Mouse (Mus musculus) large intestine, adult 2 months (tissue): ENCODE data around the gene Kcne1l. TPM values are rescaled to one million over a fixed set of nuclear protein-coding genes. Genes with fewer than 3 reads are reported as not detected.

Experiments used
- DNase-seq: peaks from one replicate; pipeline ENCODE4 v3.0.0-alpha.2; 2012; ENCODE audit warnings: low read depth, low spot score
- WGBS: fragments of 180-500 bp; shearing (Covaris S2); methylation state at CpG from one replicate; pipeline ENCODE4 v1.1.7; 2018; 5-methylcytosine and 5-hydroxymethylcytosine counted together
- polyA plus RNA-seq: library from polyadenylated mRNA; depleted of rRNA; stranded (reverse); fragments of >200 nt; gene quantifications from 2 replicates; pipeline ENCODE4 v1.2.3, GENCODE M21; 2012; rRNA removed

Kcne1l gene
- 0.18 and 0.32 TPM in 2 replicates for polyA plus RNA-seq

DNA sequence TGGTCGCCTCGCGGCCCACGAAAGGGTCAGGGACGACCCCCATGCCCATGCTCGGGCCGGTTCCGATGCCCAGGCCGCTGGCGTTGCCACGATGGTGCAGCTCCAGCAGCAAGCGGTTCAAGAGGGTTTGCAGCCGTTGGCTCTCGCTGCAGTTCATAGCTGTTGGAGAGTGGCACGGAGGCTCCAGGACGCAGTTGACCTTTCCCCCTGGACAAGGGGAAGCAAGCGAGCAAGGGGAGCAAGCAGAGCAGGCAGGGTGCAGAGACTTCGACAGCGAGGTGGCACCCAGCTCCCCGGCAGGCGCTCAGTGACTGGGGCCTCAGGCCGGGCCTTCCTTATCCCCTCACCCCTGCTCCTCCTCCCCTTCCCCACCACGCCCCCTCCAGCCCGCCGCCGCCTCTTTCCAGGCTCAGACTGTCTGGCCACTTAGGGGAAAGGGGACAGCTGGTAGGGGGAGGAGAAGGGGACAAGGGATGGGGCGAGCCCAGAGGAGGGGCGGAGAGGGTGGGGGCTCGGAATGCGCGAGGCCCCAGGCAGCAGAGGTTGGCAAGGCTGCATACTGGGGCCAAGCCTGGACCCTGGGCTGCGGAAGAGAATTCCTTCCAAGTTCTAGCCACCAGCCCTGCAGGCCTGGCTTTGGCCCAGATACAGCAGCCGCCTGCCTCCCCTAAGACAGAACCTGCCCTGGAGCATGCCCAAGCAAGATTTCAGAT is at the start of gene Kcne1l:
Gene Kcne1l, minus strand, starts transcription at position 426 of the 713 bp plus-strand sequence.
- DNase-seq: no peak
- 65% methylated on average over 29 of the region's 33 CpGs for WGBS

DNA sequence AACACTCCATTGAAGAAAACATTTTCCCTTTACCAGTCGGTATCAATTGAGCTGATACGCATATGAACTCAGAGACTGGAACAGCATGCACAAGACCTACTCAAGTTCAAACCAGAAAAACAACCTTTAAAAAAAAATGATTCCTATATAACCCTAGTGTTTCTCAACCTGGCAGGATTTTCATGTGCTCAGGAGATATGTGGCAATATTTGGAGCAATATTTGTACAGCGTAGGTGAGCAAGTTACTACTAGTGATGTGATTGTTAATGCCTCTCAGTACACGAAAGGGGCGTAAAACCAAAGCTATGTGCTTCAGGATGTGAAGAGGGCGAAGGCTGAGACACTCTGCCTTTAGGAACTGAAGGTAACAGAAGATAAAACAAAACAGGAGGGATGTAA is 30.1 kb upstream of the Kcne1l start:
- 91% methylated on average over 6 of the region's 6 CpGs for WGBS
- no peak for DNase-seq

DNA sequence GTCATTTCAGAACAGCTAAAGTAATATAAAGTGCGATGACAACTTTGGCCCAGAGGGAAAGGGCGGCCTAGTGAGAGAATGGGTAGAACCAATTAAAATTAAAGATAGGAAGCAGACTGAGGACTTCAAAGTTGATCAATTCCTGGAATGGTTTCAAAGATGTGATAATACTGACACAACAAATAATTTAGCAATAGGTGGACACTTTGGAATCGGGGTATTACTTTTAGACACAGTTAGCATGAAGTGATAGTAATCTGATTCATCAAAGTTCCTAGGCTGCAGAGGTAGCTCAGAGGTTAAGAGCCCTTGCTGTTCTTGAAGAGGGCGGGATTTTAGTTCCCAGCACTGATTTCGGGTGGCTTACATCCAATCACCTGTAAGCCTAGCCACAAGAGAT is 29.4 kb upstream of the Kcne1l start:
- 92% methylated on average over 5 of the region's 5 CpGs for WGBS
- DNase-seq: no peak

DNA sequence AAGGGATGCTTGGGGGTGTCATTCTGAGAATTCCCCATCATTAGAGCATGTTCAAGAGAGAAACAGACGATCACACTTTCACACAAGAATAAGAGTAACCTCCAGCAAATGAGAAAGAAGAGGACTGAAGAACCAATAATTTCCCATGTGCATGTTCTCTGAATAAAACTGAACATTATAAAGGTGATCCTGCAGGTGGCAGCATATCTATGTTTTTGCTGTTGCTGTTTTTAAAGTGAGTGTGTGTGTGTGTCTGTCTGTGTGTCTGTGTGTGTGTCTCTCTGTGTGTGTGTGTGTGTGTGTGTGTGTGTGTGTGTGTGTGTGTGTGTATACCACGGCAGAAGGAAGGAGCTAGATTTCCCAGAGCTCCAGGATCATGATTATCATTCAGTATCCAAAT is 19.7 kb upstream of the Kcne1l start:
- WGBS: 55% methylated on average over 2 of the region's 2 CpGs
- DNase-seq: no peak

DNA sequence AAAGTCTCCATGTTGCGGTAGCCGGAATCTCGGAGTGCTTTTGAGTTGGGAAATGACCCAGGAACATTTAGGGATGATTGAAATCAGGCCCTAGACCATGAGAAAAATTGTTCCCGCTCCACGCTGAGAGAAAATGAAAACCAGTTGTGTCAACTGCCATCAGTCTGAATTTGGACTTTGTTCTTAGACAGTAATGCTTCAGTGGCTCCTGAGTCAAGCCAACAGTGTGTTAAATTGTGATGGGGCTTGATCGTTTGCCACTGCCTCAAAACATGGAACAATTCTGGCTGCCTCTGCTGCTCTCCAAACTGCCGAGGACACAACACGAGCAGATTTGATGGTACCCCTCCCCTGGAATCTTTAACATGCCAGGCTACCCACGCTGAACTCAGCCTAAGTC is 10.0 kb upstream of the Kcne1l start:
- no peak for DNase-seq
- WGBS: 68% methylated on average over 9 of the region's 9 CpGs

DNA sequence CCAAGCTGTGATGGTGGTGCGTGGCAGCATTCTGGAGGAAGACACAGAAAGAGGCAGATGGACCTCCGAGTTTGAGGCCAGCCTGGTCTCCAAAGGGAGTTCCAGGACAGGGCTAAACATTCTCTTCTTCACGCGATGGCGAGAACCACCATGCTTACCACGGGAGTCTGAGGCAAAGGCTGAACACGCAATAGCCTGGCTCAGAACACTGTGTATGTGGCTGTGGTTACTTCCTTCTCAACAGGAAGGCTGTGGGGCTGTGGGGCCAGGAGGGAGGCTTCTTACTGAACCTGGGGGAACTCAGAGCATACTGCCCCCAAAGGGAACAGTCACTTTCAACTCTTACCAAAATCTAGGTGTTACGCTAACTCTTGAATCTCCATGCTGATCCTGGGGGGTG is 9.2 kb upstream of the Kcne1l start:
- WGBS: 78% methylated on average over 8 of the region's 8 CpGs
- no peak for DNase-seq

DNA sequence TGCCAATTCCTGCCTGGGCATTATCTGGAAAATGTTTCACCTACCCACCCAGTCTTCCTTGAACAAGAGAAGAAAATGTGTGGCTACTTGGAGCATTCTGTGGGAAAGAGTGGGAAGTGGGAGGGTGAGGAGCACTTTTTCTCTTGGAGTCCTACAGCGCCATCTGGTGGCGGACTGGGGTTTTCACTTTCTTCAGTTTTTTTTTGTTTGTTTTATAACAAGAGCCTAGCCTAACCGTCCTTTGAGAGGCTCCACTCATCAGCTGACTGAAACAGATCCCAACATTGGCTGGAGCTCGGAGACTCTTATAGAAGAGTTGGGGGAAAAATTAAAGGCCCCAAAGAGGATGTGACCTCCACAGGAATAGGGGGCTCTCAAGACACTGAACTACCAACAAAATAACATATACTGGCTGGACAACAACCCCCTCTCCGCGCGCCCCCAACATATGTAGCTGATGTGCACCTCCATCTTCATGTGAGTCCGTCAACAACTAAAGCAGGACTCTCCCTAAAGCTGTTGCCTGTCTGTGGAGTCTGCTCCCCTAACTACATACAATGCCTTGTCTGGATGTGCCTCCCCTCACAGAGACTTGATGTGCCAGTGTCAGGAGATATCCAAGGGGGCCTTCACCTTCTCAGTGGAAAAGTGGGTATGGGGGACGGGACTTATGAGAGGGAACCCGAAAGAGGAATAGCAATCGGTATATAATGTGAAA is 8.4 kb upstream of the Kcne1l start:
- peak; percentile 14 for DNase-seq
- 52% methylated on average over 11 of the region's 11 CpGs for WGBS

GRCm38 (mm10) chrX:142310431-142310830 is 4.3 kb upstream of the Kcne1l start:
- peak; percentile 8 for DNase-seq
- WGBS: 38% methylated on average over 5 of the region's 5 CpGs

DNA sequence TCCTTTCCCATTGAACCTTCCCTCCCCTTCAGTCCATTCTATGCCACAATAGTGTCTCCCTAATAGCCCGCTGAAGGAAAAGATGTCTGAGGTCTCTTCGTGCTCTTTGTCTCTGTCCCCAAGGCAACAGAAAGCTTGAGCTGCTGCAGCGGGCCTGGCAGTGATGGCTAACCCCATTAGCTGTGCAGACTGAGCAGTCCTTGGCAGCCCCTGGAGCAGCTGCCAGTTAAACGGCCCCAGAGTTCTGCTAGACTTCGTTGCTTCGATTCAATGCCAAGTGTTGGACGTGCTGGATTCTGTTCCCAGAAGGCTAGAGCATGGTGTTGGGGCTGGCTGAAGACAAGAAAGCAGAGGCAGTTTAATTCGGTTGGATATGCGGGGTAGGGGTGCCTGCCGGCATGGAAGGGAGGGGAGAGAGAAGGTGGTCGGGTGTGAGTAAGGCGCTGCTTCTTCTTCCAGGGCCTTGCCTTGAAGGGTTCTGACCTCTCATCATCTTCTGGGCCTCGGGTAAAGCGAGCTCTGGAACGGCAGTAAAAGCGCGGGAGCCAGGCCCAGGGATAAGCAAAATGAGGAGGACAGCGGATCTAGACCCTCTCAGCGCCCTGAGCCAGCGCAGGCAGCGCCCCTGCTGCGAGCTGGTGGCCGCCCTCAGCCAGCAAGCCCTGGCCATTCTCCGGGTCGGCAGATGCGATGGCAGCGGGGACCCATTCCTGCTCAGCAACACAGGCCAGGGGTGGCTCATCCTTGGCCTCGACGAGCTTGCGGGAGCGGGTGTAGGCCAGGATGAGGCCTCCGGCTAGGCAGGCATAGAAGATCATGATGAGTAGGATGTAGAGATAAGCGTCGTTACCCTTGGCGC is 855 bp downstream of the Kcne1l start:
- WGBS: 57% methylated on average over 35 of the region's 35 CpGs
- DNase-seq: no peak

DNA sequence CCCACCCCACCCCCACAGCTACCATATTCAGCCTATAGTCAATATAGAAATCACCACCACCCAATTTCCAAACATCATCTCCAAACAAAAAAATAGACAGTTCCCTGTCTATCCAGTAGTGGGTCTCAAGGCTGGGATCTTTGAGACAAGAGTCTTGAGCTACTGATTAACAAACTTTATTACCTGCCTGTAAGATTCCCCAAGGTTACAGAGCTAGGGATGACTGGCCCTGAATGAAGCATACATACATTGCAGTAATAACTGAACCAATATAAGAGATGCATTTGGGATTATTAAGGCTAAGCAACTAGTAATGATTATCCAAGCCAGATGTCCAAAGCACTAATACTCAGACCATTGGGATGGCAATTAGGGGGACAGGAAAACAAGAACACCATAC is 1.5 kb downstream of the Kcne1l start:
- DNase-seq: no peak

- 13% methylated on average over 2 of the region's 2 CpGs for WGBS
- no peak for DNase-seq
Measured at GRCm38 (mm10) chrX:142303456-142303855, 2.6 kb downstream of the Kcne1l start.

DNA sequence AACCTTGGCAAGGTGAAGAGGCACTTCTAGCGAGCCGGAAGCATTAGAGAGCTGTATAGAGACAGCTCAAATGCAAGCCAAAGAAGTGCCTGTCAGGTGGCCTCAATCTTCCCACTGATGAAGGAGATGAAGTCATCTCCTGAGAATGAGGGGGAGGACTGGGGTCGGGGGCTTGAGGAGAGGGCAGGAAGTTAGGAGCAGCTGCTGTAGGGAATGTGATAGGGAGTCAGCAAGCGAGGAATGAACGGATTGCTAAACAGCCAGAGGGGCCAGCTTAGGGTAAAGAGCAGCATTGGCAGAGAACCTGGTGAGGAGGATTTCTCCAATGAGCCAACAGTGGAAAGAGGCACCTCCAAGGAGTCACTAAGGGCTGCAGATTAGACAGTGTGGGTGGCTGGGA is 20.2 kb downstream of the Kcne1l start:
- 49% methylated on average over 5 of the region's 5 CpGs for WGBS
- no peak for DNase-seq

- no peak for DNase-seq
- 58% methylated on average over 3 of the region's 3 CpGs for WGBS
Measured at GRCm38 (mm10) chrX:142276573-142276972, 29.5 kb downstream of the Kcne1l start.

DNA sequence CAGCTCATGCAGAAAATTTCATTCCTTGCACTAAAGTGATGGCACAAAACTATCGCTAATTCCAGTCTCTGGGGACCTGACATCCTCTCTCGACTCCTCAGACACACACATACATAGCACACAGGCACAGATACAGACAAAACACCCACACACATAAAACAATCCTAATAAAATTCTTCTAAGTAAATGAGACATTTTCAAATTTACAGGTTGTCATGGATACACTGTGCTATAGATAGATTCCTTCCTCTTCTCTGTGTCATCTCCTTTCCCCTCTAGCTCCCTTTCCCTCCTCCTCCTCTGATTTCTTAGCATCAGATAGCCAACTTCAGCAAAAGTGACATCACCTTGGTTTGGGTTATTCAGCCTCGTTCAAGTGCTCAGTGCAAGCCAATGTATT is 30.1 kb downstream of the Kcne1l start:
- WGBS: 59% methylated on average over 3 of the region's 3 CpGs
- no peak for DNase-seq

Other genes starting within 250 kb of the Kcne1l start
- not detected in 2 replicates for gene Gucy2f, start 109.4 kb downstream of the Kcne1l start, polyA plus RNA-seq
- 4.1 and 4.8 TPM in 2 replicates for gene Nxt2, start 79.5 kb downstream of the Kcne1l start, polyA plus RNA-seq
- gene Acsl4, start 84.2 kb upstream of the Kcne1l start, polyA plus RNA-seq: 0.66 and 1.6 TPM in 2 replicates